Mouse (Mus musculus): ENCODE data around the gene Ptms. TPM values are rescaled to one million over a fixed set of nuclear protein-coding genes. Genes with fewer than 3 reads are reported as not detected.

Gene Ptms
- polyA plus RNA-seq, 1 experiment from 2014 or later: 346 TPM

GRCm38 (mm10) chr6:124918890-124919627 is 844 bp downstream of the Ptms start:
- WGBS: 15% methylated on average over 13 of the region's 14 CpGs
- Histone ChIP-seq H3K4me2 (ENCODE audit: low read depth, low read length) (peak overlapping the region; percentile 72), H3K27me3 (ENCODE audit: control insufficient read depth, insufficient read depth, low read depth, low read length) (no peaks in the 10 kb centered on the region), H3K9ac (ENCODE audit: low read length) (peak overlapping the region; percentile 95), H3K4me3 (ENCODE audit: low read length) (peak overlapping the region; percentile 95), H3K9me3 (ENCODE audit: control insufficient read depth, low read length) (no peaks in the 10 kb centered on the region), H3K4me1 (replicated peaks; ENCODE audit: control insufficient read depth, insufficient read depth, low read length) (peaks cover 43% of the 10 kb centered on the region), H3K36me3 (ENCODE audit: control insufficient read depth, insufficient read depth, low read length) (peaks cover 10% of the 10 kb centered on the region), H3K27ac (ENCODE audit: low read length) (peak overlapping the region; percentile 100)
- no peak for ATAC-seq (ENCODE audit: low read depth)

- peak overlapping the region; percentile 95 for H3K4me3 ChIP-seq (ENCODE audit: low read length)
- H3K4me1 ChIP-seq (replicated peaks; ENCODE audit: control insufficient read depth, insufficient read depth, low read length): peaks cover 43% of the 10 kb centered on the region
- H3K27ac ChIP-seq (ENCODE audit: low read length): peak overlapping the region; percentile 100
- H3K4me2 ChIP-seq (ENCODE audit: low read depth, low read length): peak overlapping the region; percentile 72
- peak overlapping the region; percentile 95 for H3K9ac ChIP-seq (ENCODE audit: low read length)
- H3K36me3 ChIP-seq (ENCODE audit: control insufficient read depth, insufficient read depth, low read length): peaks cover 16% of the 10 kb centered on the region
- WGBS: 9% methylated on average over 7 of the region's 7 CpGs
- no peaks in the 10 kb centered on the region for H3K27me3 ChIP-seq (ENCODE audit: control insufficient read depth, insufficient read depth, low read depth, low read length)
- H3K9me3 ChIP-seq (ENCODE audit: control insufficient read depth, low read length): no peaks in the 10 kb centered on the region
- ATAC-seq (ENCODE audit: low read depth): no peak
Observed at GRCm38 (mm10) chr6:124918331-124918690, 1.6 kb downstream of the Ptms start.

GRCm38 (mm10) chr6:124917518-124918330 is 2.2 kb downstream of the Ptms start:
- peaks cover 43% of the 10 kb centered on the region for H3K4me1 ChIP-seq (replicated peaks; ENCODE audit: control insufficient read depth, insufficient read depth, low read length)
- peak; percentile 78 for ATAC-seq (ENCODE audit: low read depth)

GRCm38 (mm10) chr6:124916695-124917517 is 3.0 kb downstream of the Ptms start:
- Histone ChIP-seq H3K4me1 (replicated peaks; ENCODE audit: control insufficient read depth, insufficient read depth, low read length) (peaks cover 41% of the 10 kb centered on the region), H3K27me3 (ENCODE audit: control insufficient read depth, insufficient read depth, low read depth, low read length) (no peaks in the 10 kb centered on the region), H3K36me3 (ENCODE audit: control insufficient read depth, insufficient read depth, low read length) (peaks cover 22% of the 10 kb centered on the region), H3K4me3 (ENCODE audit: low read length) (peak overlapping the region; percentile 95), H3K9ac (ENCODE audit: low read length) (peak overlapping the region; percentile 95), H3K27ac (ENCODE audit: low read length) (peak overlapping the region; percentile 100), H3K9me3 (ENCODE audit: control insufficient read depth, low read length) (no peaks in the 10 kb centered on the region), H3K4me2 (ENCODE audit: low read depth, low read length) (peak overlapping the region; percentile 92)
- WGBS: under 1% methylated on average over 43 of the region's 67 CpGs
- ATAC-seq (ENCODE audit: low read depth): peak; percentile 72

More at GRCm38 (mm10) chr6:124917518-124918330, 2.2 kb downstream of the Ptms start:
- Histone ChIP-seq H3K4me3 (ENCODE audit: low read length) (peak overlapping the region; percentile 95), H3K27ac (ENCODE audit: low read length) (peak overlapping the region; percentile 100), H3K9ac (ENCODE audit: low read length) (peak overlapping the region; percentile 95), H3K36me3 (ENCODE audit: control insufficient read depth, insufficient read depth, low read length) (peaks cover 18% of the 10 kb centered on the region), H3K4me2 (ENCODE audit: low read depth, low read length) (peak overlapping the region; percentile 72), H3K27me3 (ENCODE audit: control insufficient read depth, insufficient read depth, low read depth, low read length) (no peaks in the 10 kb centered on the region), H3K9me3 (ENCODE audit: control insufficient read depth, low read length) (no peaks in the 10 kb centered on the region)
- under 1% methylated on average over 41 of the region's 89 CpGs for WGBS

DNA sequence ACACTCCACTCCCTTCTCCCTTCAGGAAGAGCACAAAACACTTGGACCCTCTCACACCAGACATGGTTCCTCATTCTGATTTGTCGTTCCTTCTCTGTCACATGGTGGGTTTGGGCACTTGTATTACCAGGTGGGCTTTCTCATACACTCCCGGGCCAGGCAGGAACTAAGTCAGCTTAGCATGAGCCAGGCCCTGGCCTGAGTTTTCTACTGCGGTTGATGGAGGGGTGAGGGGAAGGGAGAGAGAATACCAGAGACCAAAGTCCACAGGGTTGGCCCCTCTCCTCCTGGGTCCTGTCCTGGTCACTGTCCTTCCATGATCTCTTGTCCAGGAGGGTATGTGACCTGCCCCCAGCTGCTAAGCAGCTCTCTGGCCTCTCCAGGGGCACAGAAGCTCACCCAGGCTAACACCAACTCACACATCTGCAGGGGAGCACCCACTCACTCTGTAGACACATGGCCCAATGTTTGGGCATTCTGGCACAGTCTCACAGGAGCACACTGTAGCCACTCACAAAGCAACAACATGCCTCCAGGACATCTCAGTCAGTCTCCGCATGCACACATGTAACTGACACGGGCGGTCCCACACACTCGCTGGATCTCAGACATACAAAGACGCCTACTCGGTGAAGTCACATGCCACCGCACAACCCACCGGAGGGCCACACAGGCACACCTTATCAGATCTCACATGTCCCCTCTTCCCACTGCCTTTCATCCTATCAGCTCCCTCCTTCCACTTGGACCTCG is 3.8 kb downstream of the Ptms start:
- Histone ChIP-seq H3K4me1 (replicated peaks; ENCODE audit: control insufficient read depth, insufficient read depth, low read length) (peaks cover 33% of the 10 kb centered on the region), H3K4me2 (ENCODE audit: low read depth, low read length) (peak overlapping the region; percentile 92), H3K27me3 (ENCODE audit: control insufficient read depth, insufficient read depth, low read depth, low read length) (no peaks in the 10 kb centered on the region), H3K36me3 (ENCODE audit: control insufficient read depth, insufficient read depth, low read length) (peaks cover 22% of the 10 kb centered on the region), H3K4me3 (ENCODE audit: low read length) (peak overlapping the region; percentile 95), H3K9ac (ENCODE audit: low read length) (peak overlapping the region; percentile 95), H3K27ac (ENCODE audit: low read length) (peak overlapping the region; percentile 100), H3K9me3 (ENCODE audit: control insufficient read depth, low read length) (no peaks in the 10 kb centered on the region)
- WGBS: 4% methylated on average over 12 of the region's 12 CpGs
- ATAC-seq (ENCODE audit: low read depth): no peak

- Histone ChIP-seq H3K4me1 (replicated peaks; ENCODE audit: control insufficient read depth, insufficient read depth, low read length) (peaks cover 28% of the 10 kb centered on the region), H3K4me2 (ENCODE audit: low read depth, low read length) (peak overlapping the region; percentile 92), H3K9me3 (ENCODE audit: control insufficient read depth, low read length) (no peaks in the 10 kb centered on the region), H3K36me3 (ENCODE audit: control insufficient read depth, insufficient read depth, low read length) (peaks cover 22% of the 10 kb centered on the region), H3K27me3 (ENCODE audit: control insufficient read depth, insufficient read depth, low read depth, low read length) (no peaks in the 10 kb centered on the region), H3K27ac (ENCODE audit: low read length) (peak overlapping the region; percentile 2), H3K4me3 (ENCODE audit: low read length) (peak overlapping the region; percentile 95), H3K9ac (ENCODE audit: low read length) (peak overlapping the region; percentile 95)
- WGBS: 16% methylated on average over 22 of the region's 22 CpGs
- ATAC-seq (ENCODE audit: low read depth): no peak
Observed at GRCm38 (mm10) chr6:124915160-124915941, 4.6 kb downstream of the Ptms start.

DNA sequence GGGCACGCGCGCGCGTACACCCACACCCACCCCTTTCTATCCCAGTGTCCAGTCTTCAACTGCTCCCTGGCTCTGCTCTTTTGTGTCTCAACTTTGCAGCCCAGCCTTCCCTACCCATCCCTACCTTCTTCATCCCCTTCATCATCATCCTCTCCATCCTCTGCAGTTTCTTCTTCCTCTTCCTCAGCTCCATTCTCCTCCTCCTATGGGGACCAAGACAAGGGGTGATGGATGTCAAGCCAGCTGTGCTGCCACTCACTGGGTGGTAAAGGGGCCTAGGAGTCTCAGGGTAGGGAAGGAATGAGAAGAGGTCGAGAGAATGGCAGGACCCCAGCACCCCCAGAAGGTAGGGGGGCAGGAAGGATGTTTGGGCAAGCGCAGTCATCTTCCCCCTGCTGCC is 5.4 kb downstream of the Ptms start:
- WGBS: 80% methylated on average over 7 of the region's 7 CpGs
- Histone ChIP-seq H3K27me3 (ENCODE audit: control insufficient read depth, insufficient read depth, low read depth, low read length) (peaks cover 7% of the 10 kb centered on the region; the same call in 1 of the 2 replicates), H3K4me2 (ENCODE audit: low read depth, low read length) (no peak overlapping the region), H3K4me1 (replicated peaks; ENCODE audit: control insufficient read depth, insufficient read depth, low read length) (peaks cover 31% of the 10 kb centered on the region), H3K9me3 (ENCODE audit: control insufficient read depth, low read length) (no peaks in the 10 kb centered on the region), H3K4me3 (ENCODE audit: low read length) (no peak overlapping the region), H3K36me3 (ENCODE audit: control insufficient read depth, insufficient read depth, low read length) (peaks cover 22% of the 10 kb centered on the region), H3K27ac (ENCODE audit: low read length) (no peak overlapping the region), H3K9ac (ENCODE audit: low read length) (no peak overlapping the region)
- no peak for ATAC-seq (ENCODE audit: low read depth)

DNA sequence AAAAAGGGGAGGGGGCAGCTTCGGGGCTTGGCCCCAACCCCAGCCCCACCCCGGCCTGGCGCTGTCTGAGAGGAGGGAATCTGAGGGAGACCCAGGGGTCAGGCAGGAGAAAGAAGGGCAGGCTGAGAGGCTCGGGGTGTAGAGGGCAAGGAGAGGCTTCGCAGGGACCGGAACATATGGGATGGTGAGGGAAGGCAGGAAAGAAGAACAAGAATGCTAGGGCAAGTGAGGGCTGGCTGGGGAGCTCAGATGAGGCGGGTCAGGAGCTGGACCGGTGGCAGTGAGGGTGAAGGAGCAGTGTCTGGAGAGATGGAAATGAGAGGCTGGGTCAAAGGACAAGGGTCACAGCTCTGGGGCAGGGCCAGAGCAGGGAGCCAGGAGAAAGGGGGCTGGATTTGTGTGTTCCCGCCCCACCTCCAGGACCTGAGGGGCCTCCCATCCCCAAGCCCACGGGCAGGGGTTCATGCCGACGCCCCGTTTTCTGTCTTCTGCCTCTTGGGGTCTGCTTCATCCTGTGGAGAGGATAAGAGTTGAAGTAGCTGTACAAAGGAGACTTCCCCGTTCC is 6.1 kb downstream of the Ptms start:
- Histone ChIP-seq H3K27ac (ENCODE audit: low read length) (no peak overlapping the region), H3K36me3 (ENCODE audit: control insufficient read depth, insufficient read depth, low read length) (peaks cover 22% of the 10 kb centered on the region), H3K4me2 (ENCODE audit: low read depth, low read length) (no peak overlapping the region), H3K9me3 (ENCODE audit: control insufficient read depth, low read length) (no peaks in the 10 kb centered on the region), H3K4me3 (ENCODE audit: low read length) (no peak overlapping the region), H3K9ac (ENCODE audit: low read length) (no peak overlapping the region), H3K4me1 (replicated peaks; ENCODE audit: control insufficient read depth, insufficient read depth, low read length) (peaks cover 28% of the 10 kb centered on the region), H3K27me3 (ENCODE audit: control insufficient read depth, insufficient read depth, low read depth, low read length) (peaks cover 7% of the 10 kb centered on the region; the same call in 1 of the 2 replicates)
- 67% methylated on average over 14 of the region's 14 CpGs for WGBS
- ATAC-seq (ENCODE audit: low read depth): no peak
